Mouse (Mus musculus): ENCODE data around the gene Syt6. TPM values are rescaled to one million over a fixed set of nuclear protein-coding genes. Genes with fewer than 3 reads are reported as not detected.

Syt6 gene
- total and polyA plus RNA-seq, 2 experiments from 2014 or later = 21.0 to 44.2 TPM

DNA sequence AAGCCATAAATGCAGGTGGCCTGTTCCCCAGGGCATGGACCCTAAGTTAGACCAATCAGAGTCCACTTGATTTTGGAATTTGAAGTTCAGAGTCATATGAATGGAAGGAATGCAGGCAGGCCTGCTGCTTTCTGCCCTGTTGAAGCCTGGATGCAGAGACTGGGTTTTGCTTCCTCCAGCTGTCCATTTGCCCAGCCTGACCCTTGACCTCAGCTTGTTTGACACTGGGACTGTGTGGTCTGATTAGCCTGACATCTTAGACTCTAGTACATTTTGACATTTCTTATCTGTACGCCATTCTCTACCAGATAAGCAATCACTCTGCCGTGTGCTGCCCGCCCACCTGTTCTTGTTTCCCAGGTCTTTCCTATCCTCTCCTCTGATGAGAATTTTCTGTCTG, 28.4 kb upstream of the Syt6 start:
- Histone ChIP-seq H3K4me1 (ENCODE audit: insufficient read depth) (no peaks in the 10 kb centered on the region), H3K9me3 (ENCODE audit: low read length) (no peaks in the 10 kb centered on the region), H3K36me3 (ENCODE audit: insufficient read depth) (no peaks in the 10 kb centered on the region), H3K4me3 (ENCODE audit: low read depth, low read length) (no peak overlapping the region), H3K27me3 (ENCODE audit: insufficient read depth, low read length) (no peaks in the 10 kb centered on the region), H3K27ac (ENCODE audit: low read depth, low read length) (no peak overlapping the region), H3K4me2 (ENCODE audit: low read depth) (no peak overlapping the region), H3K9ac (no peak overlapping the region)
- no peak for TF ChIP-seq CTCF (IDR thresholded peaks at IDR 0.05; ENCODE audit: low read depth)
- 80% methylated on average over 3 of the region's 3 CpGs for WGBS
- DNase-seq = no peak
- no peak for ATAC-seq

DNA sequence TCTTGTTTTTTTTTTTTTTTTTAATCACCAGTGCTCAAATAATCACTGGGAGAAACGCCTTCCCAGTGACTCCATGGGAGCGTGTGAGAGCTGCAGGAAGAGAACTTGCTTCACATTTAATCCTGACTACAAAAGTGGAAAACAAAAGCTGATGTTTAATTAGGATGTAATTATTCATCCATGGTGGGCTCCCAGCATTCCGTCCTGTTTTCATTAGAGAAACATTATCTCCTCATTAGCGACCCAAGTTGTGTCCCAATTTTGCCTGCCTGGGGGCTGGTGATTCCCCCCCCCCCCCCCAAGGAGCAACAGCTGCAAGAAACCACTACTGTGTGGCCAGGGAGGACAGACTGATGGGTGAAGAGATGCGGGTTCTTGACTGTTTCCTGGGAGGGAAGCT, 24.8 kb upstream of the Syt6 start:
- no peaks in the 10 kb centered on the region for H3K36me3 ChIP-seq (ENCODE audit: insufficient read depth)
- no peak overlapping the region for H3K27ac ChIP-seq (ENCODE audit: low read depth, low read length)
- H3K4me1 ChIP-seq (ENCODE audit: insufficient read depth) = no peaks in the 10 kb centered on the region
- no peak overlapping the region for H3K9ac ChIP-seq
- H3K27me3 ChIP-seq (ENCODE audit: insufficient read depth, low read length) = no peaks in the 10 kb centered on the region
- WGBS = 11% methylated on average over 5 of the region's 5 CpGs
- DNase-seq (no peak), ATAC-seq (no peak)
- no peak overlapping the region for H3K4me3 ChIP-seq (ENCODE audit: low read depth, low read length)
- TF ChIP-seq CTCF (IDR thresholded peaks at IDR 0.05; ENCODE audit: low read depth) = no peak
- no peak overlapping the region for H3K4me2 ChIP-seq (ENCODE audit: low read depth)
- H3K9me3 ChIP-seq (ENCODE audit: low read length) = no peaks in the 10 kb centered on the region

DNA sequence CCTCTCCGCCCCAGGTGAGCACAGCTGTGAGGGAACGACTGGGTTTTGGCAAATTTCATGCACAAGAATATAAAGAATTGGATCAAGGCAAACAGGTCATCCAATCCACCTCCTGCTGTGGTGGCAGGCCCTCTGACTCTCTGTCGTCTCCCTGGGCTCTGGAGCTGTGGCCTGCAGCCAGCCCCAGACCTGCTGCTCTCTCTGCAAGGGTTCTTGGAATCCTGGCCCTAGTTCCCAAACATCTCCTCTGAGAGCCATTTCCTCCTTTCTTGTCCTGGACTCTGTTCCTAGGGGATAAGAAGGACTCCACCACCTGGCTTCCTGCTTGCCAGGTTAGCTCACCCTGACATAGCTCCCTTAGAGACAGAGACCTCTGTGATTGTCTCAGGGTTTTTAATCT, 7.8 kb upstream of the Syt6 start:
- no peak for DNase-seq
- H3K27me3 ChIP-seq (ENCODE audit: insufficient read depth, low read length) = no peaks in the 10 kb centered on the region
- H3K4me2 ChIP-seq (ENCODE audit: low read depth) = no peak overlapping the region
- no peak for TF ChIP-seq CTCF (IDR thresholded peaks at IDR 0.05; ENCODE audit: low read depth)
- H3K4me1 ChIP-seq (ENCODE audit: insufficient read depth) = peaks cover 3% of the 10 kb centered on the region; the same call in 1 of the 2 replicates
- no peak overlapping the region for H3K4me3 ChIP-seq (ENCODE audit: low read depth, low read length)
- no peak for ATAC-seq
- no peaks in the 10 kb centered on the region for H3K36me3 ChIP-seq (ENCODE audit: insufficient read depth)
- WGBS = 45% methylated on average over 3 of the region's 3 CpGs
- no peaks in the 10 kb centered on the region for H3K9me3 ChIP-seq (ENCODE audit: low read length)
- no peak overlapping the region for H3K9ac ChIP-seq
- no peak overlapping the region for H3K27ac ChIP-seq (ENCODE audit: low read depth, low read length)

DNA sequence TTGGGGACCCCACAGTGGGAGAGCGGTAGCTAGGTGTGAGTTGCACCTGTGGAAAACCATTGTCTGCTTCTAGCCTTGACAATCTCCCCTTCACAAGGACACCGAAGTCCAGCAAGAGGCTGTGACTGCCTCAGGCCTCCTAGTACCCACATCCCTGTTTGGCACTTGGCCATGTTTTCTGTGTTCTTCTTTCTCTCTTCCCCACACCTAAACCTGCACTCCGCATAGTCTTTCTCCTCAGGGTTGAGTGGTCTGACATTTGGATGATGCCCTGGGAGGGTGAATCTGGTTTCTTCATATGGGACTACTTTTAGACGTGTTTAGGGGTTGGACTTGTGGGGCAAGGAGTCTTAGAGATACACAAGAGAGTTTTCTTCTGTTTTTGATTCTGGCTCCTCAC, 2.5 kb upstream of the Syt6 start:
- H3K4me2 ChIP-seq (ENCODE audit: low read depth) = no peak overlapping the region
- DNase-seq = no peak

DNA sequence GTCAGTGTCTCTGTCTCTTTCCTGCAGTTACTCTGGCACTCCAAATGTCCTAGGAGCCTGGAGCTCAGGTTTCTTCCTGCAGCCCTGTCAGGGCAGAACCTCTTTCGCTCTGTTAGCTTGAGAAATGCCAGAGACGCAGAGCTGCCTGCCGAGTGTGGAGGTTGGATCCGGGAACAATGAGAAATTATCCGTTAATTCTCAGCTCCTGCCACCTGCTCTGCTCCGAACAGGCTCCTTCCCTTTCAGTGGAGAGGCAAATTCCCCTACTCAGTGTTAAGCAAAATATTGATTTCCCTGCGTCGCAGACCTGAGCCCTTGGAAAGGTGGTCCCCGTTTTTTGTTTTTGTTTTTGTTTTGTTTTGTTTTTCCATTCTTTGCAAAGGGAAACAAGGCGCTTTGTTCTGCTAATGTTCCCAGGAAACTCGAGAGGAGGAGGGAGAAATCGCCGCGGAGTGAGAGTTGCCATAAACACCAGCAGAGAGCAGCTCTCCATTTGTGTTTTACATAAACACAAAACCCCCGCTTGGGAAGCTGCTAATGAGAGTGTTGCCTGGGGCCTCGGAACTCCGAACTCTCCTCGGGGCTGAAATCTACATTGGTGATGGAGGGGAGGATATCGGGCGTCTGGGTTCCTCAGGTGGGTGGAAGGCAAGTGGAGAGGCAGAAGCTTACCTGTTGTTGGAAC, 1.8 kb upstream of the Syt6 start:
- H3K4me3 ChIP-seq (ENCODE audit: low read depth, low read length) = peak overlapping the region; percentile 20
- no peak overlapping the region for H3K27ac ChIP-seq (ENCODE audit: low read depth, low read length)
- H3K9ac ChIP-seq = peak overlapping the region; percentile 25; the same call in 1 of the 2 replicates
- H3K36me3 ChIP-seq (ENCODE audit: insufficient read depth) = no peaks in the 10 kb centered on the region
- H3K9me3 ChIP-seq (ENCODE audit: low read length) = no peaks in the 10 kb centered on the region
- no peak for TF ChIP-seq CTCF (IDR thresholded peaks at IDR 0.05; ENCODE audit: low read depth)
- WGBS = 1% methylated on average over 20 of the region's 20 CpGs
- peaks cover 18% of the 10 kb centered on the region for H3K27me3 ChIP-seq (ENCODE audit: insufficient read depth, low read length)
- peak overlapping the region; percentile 81 for H3K4me2 ChIP-seq (ENCODE audit: low read depth)
- peak; percentile 50 for DNase-seq
- 0 out of 2 replicates have a peak, but pooled peaks have one; percentile 14 for ATAC-seq
- peaks cover 25% of the 10 kb centered on the region for H3K4me1 ChIP-seq (ENCODE audit: insufficient read depth)

More for the DNA sequence above, 2.5 kb upstream of the Syt6 start:
- Histone ChIP-seq H3K36me3 (ENCODE audit: insufficient read depth) (no peaks in the 10 kb centered on the region), H3K27me3 (ENCODE audit: insufficient read depth, low read length) (peaks cover 18% of the 10 kb centered on the region), H3K9ac (no peak overlapping the region), H3K4me1 (ENCODE audit: insufficient read depth) (peaks cover 28% of the 10 kb centered on the region), H3K4me3 (ENCODE audit: low read depth, low read length) (no peak overlapping the region), H3K27ac (ENCODE audit: low read depth, low read length) (no peak overlapping the region), H3K9me3 (ENCODE audit: low read length) (no peaks in the 10 kb centered on the region)
- TF ChIP-seq CTCF (IDR thresholded peaks at IDR 0.05; ENCODE audit: low read depth) = no peak
- ATAC-seq = no peak
- 73% methylated on average over 4 of the region's 4 CpGs for WGBS

DNA sequence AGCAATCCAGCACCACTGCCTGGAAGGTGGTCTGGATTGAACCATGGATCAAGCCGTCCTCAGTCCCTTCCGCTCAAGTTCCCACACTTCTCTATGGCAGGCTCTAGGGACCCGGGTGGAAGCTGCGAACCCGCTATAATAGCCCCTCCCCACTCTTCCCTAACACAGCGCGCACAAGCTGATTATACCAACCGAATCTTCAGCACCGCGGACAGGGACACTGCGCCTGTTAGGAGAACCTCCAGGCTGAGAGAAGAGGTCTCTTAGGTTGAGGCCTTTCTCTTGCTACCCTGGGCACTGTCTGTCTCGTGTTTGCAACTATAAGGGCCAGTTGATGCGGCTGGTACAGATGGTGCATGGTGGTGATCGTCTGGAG, 1.3 kb upstream of the Syt6 start:
- Histone ChIP-seq H3K4me1 (ENCODE audit: insufficient read depth) (peaks cover 25% of the 10 kb centered on the region), H3K27ac (ENCODE audit: low read depth, low read length) (no peak overlapping the region), H3K4me3 (ENCODE audit: low read depth, low read length) (peak overlapping the region; percentile 20), H3K36me3 (ENCODE audit: insufficient read depth) (no peaks in the 10 kb centered on the region), H3K27me3 (ENCODE audit: insufficient read depth, low read length) (peaks cover 18% of the 10 kb centered on the region), H3K9ac (no peak overlapping the region), H3K9me3 (ENCODE audit: low read length) (no peaks in the 10 kb centered on the region), H3K4me2 (ENCODE audit: low read depth) (peak overlapping the region; percentile 81)
- peak; percentile 61 for DNase-seq
- peak; percentile 35 for ATAC-seq
- 2% methylated on average over 14 of the region's 14 CpGs for WGBS
- TF ChIP-seq CTCF (IDR thresholded peaks at IDR 0.05; ENCODE audit: low read depth) = no peak

DNA sequence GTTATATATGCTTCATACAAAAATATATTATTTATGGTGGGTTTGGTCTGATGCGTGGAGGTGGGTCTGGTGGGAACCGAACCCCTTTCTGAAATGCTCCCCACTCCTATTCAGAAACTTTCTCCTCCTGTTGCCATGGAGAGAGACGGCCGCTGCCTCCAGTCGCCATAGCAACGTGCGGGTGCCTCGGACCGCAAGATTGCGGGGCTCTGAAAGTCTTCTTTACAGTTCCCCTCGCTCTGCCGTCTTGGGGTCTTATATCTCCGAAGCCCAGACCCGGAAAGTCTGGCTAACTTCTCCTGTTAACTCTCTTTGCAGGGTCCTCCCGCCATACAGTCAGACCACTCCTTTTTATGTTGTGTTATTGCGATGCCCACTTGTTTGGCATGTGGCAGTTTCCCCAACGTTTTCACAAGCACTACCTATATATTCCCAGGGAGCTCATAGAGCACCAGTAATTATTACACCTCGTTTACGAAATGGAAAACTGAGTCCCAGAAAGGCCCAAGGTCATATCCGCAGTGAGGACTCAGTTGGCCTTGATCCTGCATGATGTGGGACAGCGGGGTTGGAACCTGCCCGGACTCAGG, 370 bp upstream of the Syt6 start:
- Histone ChIP-seq H3K4me3 (ENCODE audit: low read depth, low read length) (peak overlapping the region; percentile 54), H3K27ac (ENCODE audit: low read depth, low read length) (peak overlapping the region; percentile 29; the same call in 1 of the 2 replicates), H3K4me1 (ENCODE audit: insufficient read depth) (peaks cover 25% of the 10 kb centered on the region), H3K4me2 (ENCODE audit: low read depth) (peak overlapping the region; percentile 81), H3K36me3 (ENCODE audit: insufficient read depth) (no peaks in the 10 kb centered on the region), H3K9me3 (ENCODE audit: low read length) (no peaks in the 10 kb centered on the region), H3K9ac (peak overlapping the region; percentile 69), H3K27me3 (ENCODE audit: insufficient read depth, low read length) (peaks cover 18% of the 10 kb centered on the region)
- no peak for TF ChIP-seq CTCF (IDR thresholded peaks at IDR 0.05; ENCODE audit: low read depth)
- WGBS = 5% methylated on average over 22 of the region's 22 CpGs
- ATAC-seq = peak; percentile 28; the same call in 1 of the 2 replicates
- peak; percentile 71 for DNase-seq

All from forebrain, postnatal 0 days (tissue).